Mouse (Mus musculus) stomach, embryonic 15.5 days (tissue): ENCODE data around the gene D5Ertd577e. TPM values are rescaled to one million over a fixed set of nuclear protein-coding genes. Genes with fewer than 3 reads are reported as not detected.
"Not testable (repeated sequence)": the region's sequence is repeated elsewhere in the genome, so short reads cannot be mapped to it uniquely, and the experiment has no call there.

Source experiments
- ATAC-seq: fragments of 200-750 bp; cut with Nextera tagmentation; 2 replicates; pipeline ENCODE4 v1.8.0; 2017; ENCODE audit warnings: low read depth, moderate number of reproducible peaks, moderate TSS enrichment; ENCODE audit not compliant: insufficient read depth, low FRiP score
- H3K27ac ChIP-seq: fragments of 300-500 bp; sonication (generic); 2 replicates; pipeline ENCODE4 v1.5.1; 2015; ENCODE audit warnings: mild to moderate bottlenecking, inconsistent platforms
- H3K27me3 ChIP-seq: fragments of 300-500 bp; sonication (generic); replicated peaks from 2 replicates; pipeline ENCODE4 v1.6.1; 2015; ENCODE audit warnings: inconsistent platforms
- H3K36me3 ChIP-seq: fragments of 300-500 bp; sonication (generic); 2 replicates; pipeline ENCODE4 v1.6.1; 2015; ENCODE audit warnings: inconsistent platforms
- H3K4me1 ChIP-seq: fragments of 300-500 bp; sonication (generic); 2 replicates; pipeline ENCODE4 v1.6.1; 2015; ENCODE audit warnings: inconsistent platforms
- H3K4me2 ChIP-seq: fragments of 300-500 bp; sonication (generic); 2 replicates; pipeline ENCODE4 v1.6.1; 2015; ENCODE audit warnings: mild to moderate bottlenecking, inconsistent platforms
- H3K4me3 ChIP-seq: fragments of 300-500 bp; sonication (generic); replicated peaks from 2 replicates; pipeline ENCODE4 v1.5.1; 2015; ENCODE audit warnings: inconsistent platforms
- H3K9ac ChIP-seq: fragments of 300-500 bp; sonication (generic); 2 replicates; pipeline ENCODE4 v1.6.1; 2015; ENCODE audit warnings: inconsistent platforms
- H3K9me3 ChIP-seq: fragments of 300-500 bp; sonication (generic); 2 replicates; pipeline ENCODE4 v1.6.1; 2016; ENCODE audit warnings: inconsistent platforms
- WGBS: fragments of 180-500 bp; shearing (Covaris S2); methylation state at CpG from one replicate; pipeline ENCODE4 v1.1.7; 2015; 5-methylcytosine and 5-hydroxymethylcytosine counted together
- polyA plus RNA-seq: library from polyadenylated mRNA; unstranded; fragments of >200 nt; fragmentation: Nextera tagmentation; extraction: Ambion mirVana; gene quantifications from 2 replicates; pipeline ENCODE4 v1.2.1, GENCODE M21; 2015

D5Ertd577e gene
- polyA plus RNA-seq, result not detected in 2 replicates

DNA sequence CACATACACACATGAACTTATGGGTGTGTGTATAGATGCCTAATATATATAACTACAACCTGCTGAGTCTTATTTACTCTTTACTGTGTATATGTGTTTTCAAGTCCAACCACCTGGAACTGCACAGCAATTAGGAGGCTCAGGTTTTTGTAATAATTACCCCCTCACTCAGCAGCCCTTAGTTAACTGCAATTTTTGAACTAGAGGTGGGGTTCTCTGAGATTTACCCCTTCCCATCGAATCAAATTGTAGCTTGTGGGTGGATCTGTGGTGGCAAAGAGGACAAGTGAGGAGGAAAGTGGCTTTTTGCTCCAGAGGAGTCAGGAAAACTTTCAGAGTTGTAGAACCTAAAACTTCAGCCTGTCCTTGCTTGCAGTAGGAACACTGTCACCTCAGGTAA, at the start of gene D5Ertd577e:
Gene D5Ertd577e (plus strand): TSS at position 301 of the 400 bp plus-strand sequence.
- H3K9ac ChIP-seq, H3K36me3 ChIP-seq, ATAC-seq, H3K9me3 ChIP-seq, H3K27me3 ChIP-seq, H3K27ac ChIP-seq, H3K4me3 ChIP-seq, H3K4me1 ChIP-seq, H3K4me2 ChIP-seq: not testable (repeated sequence)
- 26% methylated on average over 1 of the region's 1 CpGs for WGBS

GRCm38 (mm10) chr5:95510458-95510857, 53.9 kb downstream of the D5Ertd577e start, which contains the start of gene Gm3286:
Gm3286 (plus strand) TSS chr5:95510758.
- not testable (repeated sequence) for ATAC-seq, H3K9ac ChIP-seq, H3K27me3 ChIP-seq, H3K4me1 ChIP-seq, H3K27ac ChIP-seq, H3K4me2 ChIP-seq, H3K36me3 ChIP-seq, H3K4me3 ChIP-seq, H3K9me3 ChIP-seq

Other genes with a start within 250 kb of the D5Ertd577e start
- gene Gm10424, start 184.0 kb upstream of the D5Ertd577e start, polyA plus RNA-seq, result not detected in 2 replicates
- gene Gm3259, start 150.9 kb upstream of the D5Ertd577e start, polyA plus RNA-seq, result not detected in 2 replicates
- gene Gm3286, start 54.0 kb downstream of the D5Ertd577e start, polyA plus RNA-seq, result not detected in 2 replicates
- not detected in 2 replicates for gene Gm7971, start 138.1 kb downstream of the D5Ertd577e start, polyA plus RNA-seq